Mouse (Mus musculus): Measurements from ENCODE around the gene Trappc6a.
A peak's percentile ranks its signal among the peaks of the same experiment; 100 is the strongest.

Gene Trappc6a

GRCm38 (mm10) chr7:19523757-19524419, 15.7 kb downstream of the Trappc6a start:
- peak; percentile 40 to 42 for DNase-seq (ENCODE audit: low spot score in 2 of 2)

GRCm38 (mm10) chr7:19524420-19525104, 16.4 kb downstream of the Trappc6a start:
- DNase-seq (ENCODE audit: low spot score in 2 of 2), result no peak

- no peak for DNase-seq (ENCODE audit: low spot score in 2 of 2)
Observed at GRCm38 (mm10) chr7:19525105-19525481, 16.9 kb downstream of the Trappc6a start.

- no peak for DNase-seq (ENCODE audit: low spot score in 2 of 2)
Observed at GRCm38 (mm10) chr7:19531077-19531476, 22.9 kb downstream of the Trappc6a start.

GRCm38 (mm10) chr7:19532240-19532639, 24.0 kb downstream of the Trappc6a start:
- DNase-seq (ENCODE audit: low spot score in 2 of 2), result no peak

GRCm38 (mm10) chr7:19534676-19535075, 26.5 kb downstream of the Trappc6a start:
- DNase-seq (ENCODE audit: low spot score in 2 of 2), result no peak

GRCm38 (mm10) chr7:19540771-19541566, 32.8 kb downstream of the Trappc6a start:
- DNase-seq (ENCODE audit: low spot score in 2 of 2), result no peak

- DNase-seq (ENCODE audit: low spot score in 2 of 2), result no peak
Observed at GRCm38 (mm10) chr7:19541681-19542154, 33.5 kb downstream of the Trappc6a start.

- no peak for DNase-seq (ENCODE audit: low spot score in 2 of 2)
Observed at GRCm38 (mm10) chr7:19542155-19542691, 34.0 kb downstream of the Trappc6a start.

- DNase-seq (ENCODE audit: low spot score in 2 of 2), result no peak
Observed at GRCm38 (mm10) chr7:19543584-19543983, 35.4 kb downstream of the Trappc6a start.

GRCm38 (mm10) chr7:19546007-19546406, 37.8 kb downstream of the Trappc6a start:
- DNase-seq (ENCODE audit: low spot score in 2 of 2), result no peak

GRCm38 (mm10) chr7:19547344-19547969, 39.3 kb downstream of the Trappc6a start:
- DNase-seq (ENCODE audit: low spot score in 2 of 2), result no peak

GRCm38 (mm10) chr7:19549394-19549793, 41.2 kb downstream of the Trappc6a start:
- no peak for DNase-seq (ENCODE audit: low spot score in 2 of 2)

- no peak for DNase-seq (ENCODE audit: low spot score in 2 of 2)
Observed at GRCm38 (mm10) chr7:19551634-19552033, 43.4 kb downstream of the Trappc6a start.

GRCm38 (mm10) chr7:19552443-19552842, 44.2 kb downstream of the Trappc6a start:
- DNase-seq (ENCODE audit: low spot score in 2 of 2), result no peak

GRCm38 (mm10) chr7:19554168-19554567, 46.0 kb downstream of the Trappc6a start:
- no peak for DNase-seq (ENCODE audit: low spot score in 2 of 2)

- no peak for DNase-seq (ENCODE audit: low spot score in 2 of 2)
Observed at GRCm38 (mm10) chr7:19557086-19557485, 48.9 kb downstream of the Trappc6a start.

GRCm38 (mm10) chr7:19557982-19558900, 50.0 kb downstream of the Trappc6a start:
- DNase-seq (ENCODE audit: low spot score in 2 of 2), result no peak

- DNase-seq (ENCODE audit: low spot score in 2 of 2), result no peak
Observed at GRCm38 (mm10) chr7:19558965-19559364, 50.8 kb downstream of the Trappc6a start.

- no peak for DNase-seq (ENCODE audit: low spot score in 2 of 2)
Observed at GRCm38 (mm10) chr7:19560491-19561260, 52.5 kb downstream of the Trappc6a start.

All from frontal cortex, postnatal 25 days (tissue).